Mouse (Mus musculus) megakaryocyte, embryonic 14.5 days (primary cell): ENCODE measurements around the gene Kcne1.

ENCODE experiments used
- FLI1 ChIP-seq: IDR thresholded peaks from 2 replicates; pipeline ENCODE4 v1.6.1; 2012; ENCODE audit warnings: low read length, inconsistent platforms, mixed read lengths
- GATA1 ChIP-seq: IDR thresholded peaks from 3 replicates; pipeline ENCODE4 v1.6.1; 2012; ENCODE audit warnings: mixed read lengths, low read length, inconsistent platforms, borderline replicate concordance

- TF ChIP-seq GATA1: no peak
- no peak for TF ChIP-seq FLI1
These were observed 57.3 kb downstream of the Kcne1 start for GRCm38 (mm10) chr16:92301989-92302388.
